Mouse (Mus musculus) left cerebral cortex, adult 18-20 months (tissue): Measurements from ENCODE around the gene Pfkfb2. TPM values are rescaled to one million over a fixed set of nuclear protein-coding genes. Genes with fewer than 3 reads are reported as not detected.
"Not testable (repeated sequence)": the region's sequence is repeated elsewhere in the genome, so short reads cannot be mapped to it uniquely, and the experiment has no call there.

Source experiments
- DNase-seq, 2 experiments: peaks; one replicate each; pipeline ENCODE4 v3.0.0; 2021 to 2022; ENCODE audit warnings: low spot score in 2 of 2, mixed read lengths in 1 of 2
- total RNA-seq, 2 experiments: library from RNA; stranded (reverse); gene quantifications; 2 replicates each; pipeline ENCODE4 v1.2.3; 2021

The Pfkfb2 gene
- total RNA-seq, 2 experiments from 2014 or later = 36.9 to 43.6 TPM

DNA sequence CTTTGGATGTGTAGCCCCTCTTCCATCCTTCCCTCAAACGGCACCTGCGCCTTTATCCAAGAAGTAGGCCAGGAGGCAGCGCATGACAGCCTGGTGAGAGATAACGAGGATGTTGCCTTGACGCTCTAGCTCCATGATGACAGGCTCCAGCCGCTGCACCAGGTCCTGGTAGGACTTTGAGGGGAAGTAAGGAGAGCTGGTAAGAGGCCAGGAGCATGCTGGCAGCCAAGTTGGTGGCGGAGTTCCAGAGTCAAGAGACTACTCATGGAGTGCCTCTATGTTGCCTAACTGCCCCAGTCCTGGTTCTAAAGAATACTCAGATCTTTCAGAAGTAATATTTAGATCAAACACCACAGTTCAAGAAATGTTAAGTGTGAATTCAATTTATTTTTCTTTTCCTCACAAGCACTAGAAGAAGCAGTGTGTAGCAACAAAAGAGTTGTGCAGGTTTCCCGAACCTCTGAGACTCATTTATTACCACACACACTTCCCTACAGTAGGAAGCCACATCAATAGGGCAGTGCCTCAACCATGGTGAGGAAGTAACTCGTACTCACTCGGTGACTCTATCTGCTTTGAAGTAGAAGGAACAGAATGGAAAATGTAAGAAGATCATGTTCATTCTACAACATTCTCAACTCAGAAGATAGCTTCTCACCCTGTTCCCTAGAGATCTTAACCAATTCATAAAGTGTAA lies 29.0 kb downstream of the Pfkfb2 start:
- peak; percentile 15 to 17 for DNase-seq

GRCm38 (mm10) chr1:130698601-130699000 lies 30.5 kb downstream of the Pfkfb2 start:
- DNase-seq = no peak

GRCm38 (mm10) chr1:130683905-130684304 lies 45.1 kb downstream of the Pfkfb2 start:
- no peak for DNase-seq

DNA sequence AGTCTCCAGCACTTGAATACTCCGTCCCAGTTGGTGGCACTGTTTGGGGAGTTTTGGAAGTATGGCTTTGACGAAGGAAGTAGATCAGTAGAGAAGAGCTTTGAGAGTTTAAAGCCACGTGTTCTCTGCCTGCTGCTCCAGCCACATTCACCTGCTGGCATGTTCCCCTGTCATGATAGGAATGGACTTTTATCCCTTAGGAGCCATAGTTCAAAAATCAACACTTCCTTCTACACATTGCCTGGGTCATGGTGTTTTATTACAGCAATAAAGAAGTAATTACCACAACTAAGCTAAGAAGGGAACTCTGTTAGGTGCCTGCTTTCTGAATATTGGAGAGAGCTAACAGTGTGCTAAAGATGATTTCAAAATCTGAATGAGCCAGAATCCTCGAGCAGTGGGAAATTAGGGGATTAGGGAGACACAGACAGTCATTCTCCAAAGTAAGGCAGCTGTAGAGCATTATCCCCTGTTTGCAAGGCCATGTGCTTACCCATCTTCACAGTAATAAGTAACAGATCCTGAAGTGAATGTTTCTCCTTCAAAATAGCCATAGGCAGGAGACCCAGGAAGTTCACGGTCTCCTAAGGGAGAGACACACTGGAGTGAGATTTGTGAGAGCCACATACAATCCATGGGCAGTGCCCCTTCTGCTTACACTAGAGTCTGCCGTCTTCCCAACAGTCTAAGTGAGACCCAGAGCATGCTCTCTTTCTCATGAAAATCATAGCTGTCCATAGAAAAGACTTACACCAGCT lies 47.2 kb downstream of the Pfkfb2 start:
- DNase-seq = no peak

- DNase-seq = no peak
These were observed 48.0 kb downstream of the Pfkfb2 start for GRCm38 (mm10) chr1:130681075-130681474.

DNA sequence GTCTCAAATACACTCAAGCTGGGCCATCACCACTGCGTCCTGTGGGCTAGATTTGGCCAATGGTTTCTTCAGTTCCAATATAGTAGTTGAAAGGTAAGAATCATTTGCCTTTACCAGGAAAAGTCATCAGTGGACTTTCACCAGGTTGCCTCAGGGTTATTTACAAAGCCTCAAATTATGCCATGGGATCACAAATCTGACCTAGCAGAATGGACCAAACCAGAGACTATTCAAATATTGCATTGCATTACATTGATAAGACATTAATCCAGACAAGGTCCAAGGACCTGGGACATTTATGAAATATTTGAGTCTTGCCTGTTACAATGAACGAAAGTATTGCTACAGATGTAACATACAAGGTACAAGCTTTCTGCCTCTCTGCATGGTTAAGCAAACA lies 50.5 kb downstream of the Pfkfb2 start:
- no peak for DNase-seq

DNA sequence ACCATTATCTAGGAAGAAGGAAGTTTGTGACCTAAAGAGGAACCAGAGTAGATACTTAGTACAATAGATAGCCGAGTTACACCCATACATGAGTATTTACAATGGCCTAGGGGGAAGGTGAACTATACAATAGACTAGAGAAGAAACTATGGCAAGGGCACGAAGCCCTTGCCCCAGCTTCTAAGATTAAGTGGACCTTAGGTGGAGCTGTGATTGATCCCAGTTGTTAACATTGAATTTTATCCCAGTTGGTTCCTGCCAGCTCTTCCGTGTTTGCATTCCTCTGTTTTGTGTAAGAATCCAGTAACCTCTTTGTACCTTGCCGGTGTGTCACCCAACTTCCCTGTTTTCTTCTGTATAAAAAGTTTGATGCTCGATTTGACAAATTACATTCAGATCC lies 65.5 kb downstream of the Pfkfb2 start:
- not testable (repeated sequence) for DNase-seq

- no peak for DNase-seq
These were observed 67.6 kb downstream of the Pfkfb2 start, which contains the start of gene C4bp for GRCm38 (mm10) chr1:130661454-130661853. TSS of gene C4bp (minus strand) at chr1:130661632.

DNA sequence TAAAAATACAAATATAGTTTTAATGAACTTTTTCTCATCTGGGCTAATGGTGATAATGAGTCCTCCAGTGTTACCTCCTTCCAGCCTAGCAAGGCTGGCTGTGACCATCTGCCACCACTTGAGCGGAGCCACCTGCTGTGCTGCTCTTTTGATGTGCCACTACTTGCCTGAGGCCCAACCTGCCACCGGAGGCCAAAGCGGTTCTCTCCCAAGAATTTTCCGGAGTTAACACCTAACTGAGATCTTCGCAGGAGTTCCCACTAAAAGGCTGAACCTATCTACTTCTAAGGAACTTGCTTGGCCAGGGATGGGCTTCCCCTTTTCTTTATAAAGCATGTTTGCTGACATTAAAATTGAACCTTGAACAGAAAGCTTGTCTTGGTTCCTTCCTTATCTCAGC lies 69.4 kb downstream of the Pfkfb2 start:
- not testable (repeated sequence) for DNase-seq

GRCm38 (mm10) chr1:130644103-130644502 lies 85.0 kb downstream of the Pfkfb2 start:
- DNase-seq = no peak

DNA sequence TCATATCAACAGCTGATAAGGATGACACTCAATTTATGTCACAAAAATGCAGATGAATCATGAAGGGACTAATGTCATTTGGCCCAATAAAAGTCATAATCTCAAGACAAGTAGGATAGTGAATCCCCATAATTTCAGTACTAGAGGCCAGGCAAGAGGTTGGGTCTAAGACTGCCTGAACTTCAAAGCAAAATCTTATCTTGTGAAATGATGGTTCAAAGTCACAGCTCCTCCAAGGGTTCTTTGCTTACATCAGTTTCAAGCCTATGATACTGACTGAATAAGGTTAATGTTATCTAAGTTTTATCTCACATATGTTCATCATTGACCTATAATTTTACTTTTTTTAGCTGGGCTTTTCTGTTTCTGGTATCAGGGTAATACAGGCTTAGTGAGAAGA lies 88.1 kb downstream of the Pfkfb2 start:
- DNase-seq = no peak

Other genes starting within 250 kb of the Pfkfb2 start
- gene Zp3r, start 99.6 kb downstream of the Pfkfb2 start, total RNA-seq = not detected
- not detected for gene C4bp, start 67.6 kb downstream of the Pfkfb2 start, total RNA-seq
- not detected for gene Gm29427, start 13.5 kb downstream of the Pfkfb2 start, total RNA-seq
- 10 to 100 TPM; 16.5 TPM for gene Yod1, start 11.9 kb downstream of the Pfkfb2 start, total RNA-seq
- 1 to 10 TPM; 1.5 TPM for gene AA986860, start 2.7 kb upstream of the Pfkfb2 start, total RNA-seq
- not detected for gene Fcamr, start 71.6 kb upstream of the Pfkfb2 start, total RNA-seq
- not detected for gene Pigr, start 97.4 kb upstream of the Pfkfb2 start, total RNA-seq
- not detected for gene Fcmr, start 136.4 kb upstream of the Pfkfb2 start, total RNA-seq
- not detected for gene Il24, start 158.2 kb upstream of the Pfkfb2 start, total RNA-seq
- not detected for gene Il20, start 182.2 kb upstream of the Pfkfb2 start, total RNA-seq
- gene Il19, start 210.9 kb upstream of the Pfkfb2 start, total RNA-seq = not detected